Mouse (Mus musculus) Muller cell, postnatal 12 days (primary cell): ENCODE measurements around the gene Podxl2.
A peak's percentile ranks its signal among the peaks of the same experiment; 100 is the strongest.

Source experiments
- DNase-seq: peaks from one replicate; pipeline ENCODE4 v3.0.0-alpha.2; 2015; ENCODE audit errors: inconsistent ontology term

Gene Podxl2

GRCm38 (mm10) chr6:88828206-88829009 lies 46.4 kb downstream of the Podxl2 start:
- no peak for DNase-seq

- peak; percentile 33 for DNase-seq
These were observed 47.2 kb downstream of the Podxl2 start for GRCm38 (mm10) chr6:88827395-88828205.

- DNase-seq = no peak
These were observed 47.9 kb downstream of the Podxl2 start for GRCm38 (mm10) chr6:88826965-88827364.

GRCm38 (mm10) chr6:88826545-88826944 lies 48.3 kb downstream of the Podxl2 start:
- DNase-seq = peak; percentile 69

- DNase-seq = no peak
These were observed 48.8 kb downstream of the Podxl2 start for GRCm38 (mm10) chr6:88826088-88826487.

- DNase-seq = no peak
These were observed 50.7 kb downstream of the Podxl2 start for GRCm38 (mm10) chr6:88824183-88824582.

GRCm38 (mm10) chr6:88821901-88822300 lies 52.9 kb downstream of the Podxl2 start:
- DNase-seq = peak; percentile 77

GRCm38 (mm10) chr6:88821294-88821693 lies 53.5 kb downstream of the Podxl2 start:
- DNase-seq = no peak

- DNase-seq = peak; percentile 68
These were observed 54.0 kb downstream of the Podxl2 start for GRCm38 (mm10) chr6:88820853-88821252.

- DNase-seq = no peak
These were observed 57.9 kb downstream of the Podxl2 start for GRCm38 (mm10) chr6:88816913-88817312.

GRCm38 (mm10) chr6:88815489-88815888 lies 59.4 kb downstream of the Podxl2 start:
- DNase-seq = no peak

GRCm38 (mm10) chr6:88815036-88815435 lies 59.8 kb downstream of the Podxl2 start:
- DNase-seq = no peak

GRCm38 (mm10) chr6:88813832-88814231 lies 61.0 kb downstream of the Podxl2 start:
- DNase-seq = no peak

- DNase-seq = no peak
These were observed 62.0 kb downstream of the Podxl2 start for GRCm38 (mm10) chr6:88812886-88813285.

GRCm38 (mm10) chr6:88811880-88812400 lies 62.9 kb downstream of the Podxl2 start:
- no peak for DNase-seq

GRCm38 (mm10) chr6:88811396-88811795 lies 63.4 kb downstream of the Podxl2 start:
- DNase-seq = peak; percentile 48

GRCm38 (mm10) chr6:88810291-88810690 lies 64.6 kb downstream of the Podxl2 start:
- no peak for DNase-seq

GRCm38 (mm10) chr6:88809091-88810037 lies 65.5 kb downstream of the Podxl2 start:
- no peak for DNase-seq

- no peak for DNase-seq
These were observed 69.8 kb downstream of the Podxl2 start for GRCm38 (mm10) chr6:88804966-88805577.

- no peak for DNase-seq
These were observed 70.7 kb downstream of the Podxl2 start for GRCm38 (mm10) chr6:88803957-88804695.
